Comparison of ENCODE assay signal across 9 mouse cellular contexts in genomic region chr5:30125587-30125986, GRCm38 (mm10). TPM values are rescaled to one million over a fixed set of nuclear protein-coding genes. Genes with fewer than 3 reads are reported as not detected.
DNase-seq lines count a peak whose midpoint lies in the region; ATAC-seq and TF ChIP-seq lines count a peak whose summit lies in the region.
"Had no signal": no experiment of that assay in that cellular context is flagged by ENCODE, and none has a peak within 500 bp of the region (broad histone marks: within the 10 kb centered on the region; RNA-seq: fewer than 3 reads in every experiment).

No protein-coding gene starts in this region.

- no peaks in the 10 kb centered on the region for H3K27me3 ChIP-seq in intestine, embryonic 15.5 days (replicated peaks)
- H3K27me3 ChIP-seq in intestine, embryonic 16.5 days (replicated peaks; ENCODE audit: control insufficient read depth, insufficient read depth, low read length): no peaks in the 10 kb centered on the region
- no peaks in the 10 kb centered on the region for H3K27me3 ChIP-seq in intestine, postnatal 0 days (replicated peaks; ENCODE audit: control insufficient read depth, insufficient read depth, low read length)
- H3K27me3 ChIP-seq in stomach, postnatal 0 days (ENCODE audit: control insufficient read depth, insufficient read depth, low read length): no peaks in the 10 kb centered on the region

- H3K9ac ChIP-seq in intestine, embryonic 15.5 days: no peak overlapping the region
- no peak overlapping the region for H3K9ac ChIP-seq in intestine, embryonic 16.5 days (ENCODE audit: low read depth, low read length)
- H3K9ac ChIP-seq in intestine, postnatal 0 days (ENCODE audit: low read depth, low read length): no peak overlapping the region
- H3K9ac ChIP-seq in stomach, postnatal 0 days (ENCODE audit: low read length): no peak overlapping the region

- DNase-seq in CD4-positive, CD25-positive, alpha-beta regulatory T cell, adult 2 months (ENCODE audit: low read depth, low spot score): peak; percentile 64
- DNase-seq in R1 (ENCODE audit: low read depth, low spot score): peak; percentile 67
- no peak for DNase-seq in stomach, postnatal 0 days (ENCODE audit: low spot score)
- no peak for DNase-seq in yolk sac, embryonic 10.5 days (ENCODE audit: low spot score)
- DNase-seq in spleen, adult 18-20 months: no peak

- 0 out of 2 replicates have a peak, but pooled peaks have one; percentile 68 for ATAC-seq in intestine, embryonic 15.5 days
- no peak for ATAC-seq in intestine, embryonic 16.5 days
- ATAC-seq in intestine, postnatal 0 days: 0 out of 2 replicates have a peak, but pooled peaks have one; percentile 16
- ATAC-seq in stomach, postnatal 0 days (ENCODE audit: low FRiP score, low TSS enrichment): peak; percentile 51; the same call in 1 of the 2 replicates

- H3K27ac ChIP-seq in intestine, embryonic 15.5 days: no peak overlapping the region
- no peak overlapping the region for H3K27ac ChIP-seq in intestine, embryonic 16.5 days (ENCODE audit: low read length)
- H3K27ac ChIP-seq in intestine, postnatal 0 days (ENCODE audit: low read depth, low read length): no peak overlapping the region
- H3K27ac ChIP-seq in stomach, postnatal 0 days (replicated peaks): no peak overlapping the region
- H3K27ac ChIP-seq: macrophage had no signal

- 41% methylated on average over 5 of the region's 5 CpGs for WGBS in intestine, embryonic 15.5 days
- 41% methylated on average over 5 of the region's 5 CpGs for WGBS in intestine, embryonic 16.5 days
- WGBS in intestine, postnatal 0 days: 42% methylated on average over 5 of the region's 5 CpGs
- 49% methylated on average over 5 of the region's 5 CpGs for WGBS in stomach, postnatal 0 days

- H3K9me3 ChIP-seq in intestine, embryonic 15.5 days: no peaks in the 10 kb centered on the region
- H3K9me3 ChIP-seq in intestine, embryonic 16.5 days (ENCODE audit: control insufficient read depth, low read length): no peaks in the 10 kb centered on the region
- no peaks in the 10 kb centered on the region for H3K9me3 ChIP-seq in intestine, postnatal 0 days (ENCODE audit: control insufficient read depth)
- no peaks in the 10 kb centered on the region for H3K9me3 ChIP-seq in stomach, postnatal 0 days (ENCODE audit: control insufficient read depth, low read length)

- no peak overlapping the region for H3K4me2 ChIP-seq in intestine, embryonic 15.5 days (replicated peaks)
- no peak overlapping the region for H3K4me2 ChIP-seq in intestine, embryonic 16.5 days (ENCODE audit: low read depth, low read length)
- H3K4me2 ChIP-seq in intestine, postnatal 0 days (replicated peaks; ENCODE audit: low read depth): no peak overlapping the region
- H3K4me2 ChIP-seq in stomach, postnatal 0 days (replicated peaks; ENCODE audit: low read depth): no peak overlapping the region

- no peak for TF ChIP-seq EP300 in stomach, postnatal 0 days (optimal IDR thresholded peaks at IDR 0.05)

- peak; percentile 83 for TF ChIP-seq CTCF in intestine, postnatal 0 days (IDR thresholded peaks at IDR 0.05; ENCODE audit: low read depth)
- peak; percentile 81 for TF ChIP-seq CTCF in stomach, postnatal 0 days (IDR thresholded peaks at IDR 0.05; ENCODE audit: low read depth)

- peaks cover 62% of the 10 kb centered on the region for H3K36me3 ChIP-seq in intestine, embryonic 15.5 days
- peaks cover 46% of the 10 kb centered on the region for H3K36me3 ChIP-seq in intestine, embryonic 16.5 days (ENCODE audit: control insufficient read depth, insufficient read depth, low read length)
- peaks cover 89% of the 10 kb centered on the region for H3K36me3 ChIP-seq in intestine, postnatal 0 days (ENCODE audit: control insufficient read depth, insufficient read depth)
- peaks cover 49% of the 10 kb centered on the region for H3K36me3 ChIP-seq in stomach, postnatal 0 days (ENCODE audit: control insufficient read depth, insufficient read depth, low read length)

- no peaks in the 10 kb centered on the region for H3K4me1 ChIP-seq in intestine, embryonic 15.5 days (replicated peaks)
- no peaks in the 10 kb centered on the region for H3K4me1 ChIP-seq in intestine, embryonic 16.5 days (ENCODE audit: control insufficient read depth, insufficient read depth, low read length)
- no peaks in the 10 kb centered on the region for H3K4me1 ChIP-seq in intestine, postnatal 0 days (replicated peaks; ENCODE audit: control insufficient read depth, insufficient read depth, low read length)
- H3K4me1 ChIP-seq in stomach, postnatal 0 days (replicated peaks; ENCODE audit: control insufficient read depth, insufficient read depth): no peaks in the 10 kb centered on the region

- no peak overlapping the region for H3K4me3 ChIP-seq in intestine, embryonic 15.5 days (replicated peaks)
- no peak overlapping the region for H3K4me3 ChIP-seq in intestine, embryonic 16.5 days (ENCODE audit: low read length)
- H3K4me3 ChIP-seq in intestine, postnatal 0 days (ENCODE audit: low read depth, low read length): no peak overlapping the region
- no peak overlapping the region for H3K4me3 ChIP-seq in stomach, postnatal 0 days (ENCODE audit: low read depth, low read length)

RNA-seq across cellular contexts. Expression of gene 3110082J24Rik, which starts 19.7 kb away (rescaled TPM):
- not detected in 2 replicates for polyA plus RNA-seq in intestine, embryonic 15.5 days (2015; fragmentation: Nextera tagmentation; extraction: Ambion mirVana)
- polyA plus RNA-seq in intestine, embryonic 16.5 days (2015; fragmentation: Nextera tagmentation; extraction: Ambion mirVana): not detected in 2 replicates
- polyA plus RNA-seq in intestine, postnatal 0 days (2015; fragmentation: Nextera tagmentation; extraction: Ambion mirVana): not detected in 2 replicates
- polyA plus RNA-seq in stomach, postnatal 0 days (2015; fragmentation: Nextera tagmentation; extraction: Ambion mirVana): not detected in 2 replicates
- polyA plus RNA-seq: macrophage had no signal

RNA-seq across cellular contexts. Expression of gene Garem2, which starts 20.6 kb away (rescaled TPM):
- 0.53 and 0.57 TPM in 2 replicates for polyA plus RNA-seq in intestine, embryonic 15.5 days (2015; fragmentation: Nextera tagmentation; extraction: Ambion mirVana)
- polyA plus RNA-seq in intestine, embryonic 16.5 days (2015; fragmentation: Nextera tagmentation; extraction: Ambion mirVana): 0.40 and 0.56 TPM in 2 replicates
- polyA plus RNA-seq in intestine, postnatal 0 days (2015; fragmentation: Nextera tagmentation; extraction: Ambion mirVana): 0.20 TPM in 2 replicates
- polyA plus RNA-seq in stomach, postnatal 0 days (2015; fragmentation: Nextera tagmentation; extraction: Ambion mirVana): 0.10 and 0.12 TPM in 2 replicates
- polyA plus RNA-seq: macrophage had no signal

RNA-seq across cellular contexts. Expression of gene Hadha, which starts 29.4 kb away (rescaled TPM):
- polyA plus RNA-seq in intestine, embryonic 15.5 days (2015; fragmentation: Nextera tagmentation; extraction: Ambion mirVana): 178 and 193 TPM in 2 replicates
- polyA plus RNA-seq in intestine, embryonic 16.5 days (2015; fragmentation: Nextera tagmentation; extraction: Ambion mirVana): 232 and 255 TPM in 2 replicates
- polyA plus RNA-seq in intestine, postnatal 0 days (2015; fragmentation: Nextera tagmentation; extraction: Ambion mirVana): 301 and 307 TPM in 2 replicates
- 201 and 213 TPM in 2 replicates for polyA plus RNA-seq in stomach, postnatal 0 days (2015; fragmentation: Nextera tagmentation; extraction: Ambion mirVana)

RNA-seq across cellular contexts. Expression of gene Hadhb, which starts 29.5 kb away (rescaled TPM):
- polyA plus RNA-seq in intestine, embryonic 15.5 days (2015; fragmentation: Nextera tagmentation; extraction: Ambion mirVana): 246 and 269 TPM in 2 replicates
- polyA plus RNA-seq in intestine, embryonic 16.5 days (2015; fragmentation: Nextera tagmentation; extraction: Ambion mirVana): 340 and 367 TPM in 2 replicates
- 392 and 420 TPM in 2 replicates for polyA plus RNA-seq in intestine, postnatal 0 days (2015; fragmentation: Nextera tagmentation; extraction: Ambion mirVana)
- polyA plus RNA-seq in stomach, postnatal 0 days (2015; fragmentation: Nextera tagmentation; extraction: Ambion mirVana): 323 and 350 TPM in 2 replicates

RNA-seq across cellular contexts. Expression of gene Tyms, which starts 52.2 kb away (rescaled TPM):
- polyA plus RNA-seq in intestine, embryonic 15.5 days (2015; fragmentation: Nextera tagmentation; extraction: Ambion mirVana): 276 and 288 TPM in 2 replicates
- polyA plus RNA-seq in intestine, embryonic 16.5 days (2015; fragmentation: Nextera tagmentation; extraction: Ambion mirVana): 224 and 260 TPM in 2 replicates
- polyA plus RNA-seq in intestine, postnatal 0 days (2015; fragmentation: Nextera tagmentation; extraction: Ambion mirVana): 78.7 and 80.9 TPM in 2 replicates
- polyA plus RNA-seq in stomach, postnatal 0 days (2015; fragmentation: Nextera tagmentation; extraction: Ambion mirVana): 82.1 and 84.8 TPM in 2 replicates

Comparison
In these comparisons a context has a peak if more than half of its experiments do, and no peak if none do; other contexts are left out.
1. DNase-seq: peak in CD4-positive, CD25-positive, alpha-beta regulatory T cell, adult 2 months (single experiment) and R1 (single experiment); none in stomach, postnatal 0 days (single experiment), yolk sac, embryonic 10.5 days (single experiment) and spleen, adult 18-20 months (0 of 2).